Mouse (Mus musculus): ENCODE measurements around the gene Casp6. TPM values are rescaled to one million over a fixed set of nuclear protein-coding genes. Genes with fewer than 3 reads are reported as not detected.

The Casp6 gene
- polyA plus RNA-seq, 1 experiment from 2014 or later, result 62.3 TPM

GRCm38 (mm10) chr3:129930213-129930778, 29.1 kb downstream of the Casp6 start:
- no peaks in the 10 kb centered on the region for H3K4me1 ChIP-seq
- H3K27me3 ChIP-seq, result no peaks in the 10 kb centered on the region
- no peak overlapping the region for H3K4me3 ChIP-seq
- no peak overlapping the region for H3K4me2 ChIP-seq (replicated peaks)
- H3K9ac ChIP-seq, result no peak overlapping the region
- ATAC-seq (ENCODE audit: low FRiP score), result no peak
- no peaks in the 10 kb centered on the region for H3K9me3 ChIP-seq (replicated peaks)
- H3K27ac ChIP-seq, result no peak overlapping the region
- no peaks in the 10 kb centered on the region for H3K36me3 ChIP-seq
- 77% methylated on average over 5 of the region's 6 CpGs for WGBS

DNA sequence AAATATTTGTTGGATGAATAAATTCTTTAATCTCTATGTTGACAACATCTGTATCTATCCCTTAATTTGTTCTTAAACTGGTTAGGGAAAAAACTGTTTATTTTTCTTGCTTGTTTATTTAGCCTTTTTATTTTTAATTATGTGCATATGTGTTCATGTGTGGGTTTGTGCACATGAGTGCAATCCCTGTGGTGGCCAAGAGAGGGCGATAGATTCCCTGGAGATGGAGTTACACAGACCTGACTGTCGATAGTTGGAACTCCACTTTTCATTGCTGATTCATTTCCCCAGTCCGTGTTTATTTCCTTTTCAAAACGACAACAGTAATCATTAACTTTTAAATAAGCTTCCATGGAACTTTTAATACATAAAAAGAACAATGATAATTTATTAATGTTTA, 31.2 kb downstream of the Casp6 start:
- no peak for ATAC-seq (ENCODE audit: low FRiP score)
- Histone ChIP-seq H3K4me3 (no peak overlapping the region), H3K9me3 (replicated peaks) (no peaks in the 10 kb centered on the region), H3K4me1 (no peaks in the 10 kb centered on the region), H3K36me3 (no peaks in the 10 kb centered on the region), H3K9ac (no peak overlapping the region), H3K27me3 (no peaks in the 10 kb centered on the region), H3K27ac (no peak overlapping the region), H3K4me2 (replicated peaks) (no peak overlapping the region)
- WGBS, result 52% methylated on average over 4 of the region's 4 CpGs

GRCm38 (mm10) chr3:129936561-129936960, 35.3 kb downstream of the Casp6 start:
- Histone ChIP-seq H3K9me3 (replicated peaks) (no peaks in the 10 kb centered on the region), H3K4me3 (no peak overlapping the region), H3K27ac (no peak overlapping the region), H3K9ac (no peak overlapping the region), H3K4me2 (replicated peaks) (no peak overlapping the region), H3K36me3 (no peaks in the 10 kb centered on the region), H3K27me3 (no peaks in the 10 kb centered on the region), H3K4me1 (peaks cover 2% of the 10 kb centered on the region; the same call in 1 of the 2 replicates)
- WGBS, result 70% methylated on average over 9 of the region's 9 CpGs
- ATAC-seq (ENCODE audit: low FRiP score), result no peak

DNA sequence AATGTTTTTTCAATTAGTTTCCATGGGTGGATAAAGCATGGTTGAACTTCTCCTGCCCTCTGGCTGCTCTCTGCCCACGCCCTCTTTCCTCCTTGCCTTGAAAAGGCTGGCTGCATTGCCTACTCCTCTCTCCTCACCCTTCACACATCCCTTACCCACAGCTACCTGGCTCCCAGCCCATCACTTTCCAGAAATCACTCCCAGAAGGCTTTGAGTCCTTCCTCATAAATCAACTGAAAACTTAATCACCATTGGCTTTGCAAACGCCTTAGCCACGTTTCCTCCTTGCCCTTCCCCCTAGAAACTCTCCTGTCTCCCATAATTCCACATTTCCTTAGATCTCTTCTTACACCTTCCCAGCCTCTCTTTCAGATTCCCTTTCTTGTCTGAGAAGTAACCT, 36.6 kb downstream of the Casp6 start:
- no peaks in the 10 kb centered on the region for H3K9me3 ChIP-seq (replicated peaks)
- peaks cover 2% of the 10 kb centered on the region; the same call in 1 of the 2 replicates for H3K4me1 ChIP-seq
- ATAC-seq (ENCODE audit: low FRiP score), result no peak
- no peaks in the 10 kb centered on the region for H3K27me3 ChIP-seq
- no peak overlapping the region for H3K4me2 ChIP-seq (replicated peaks)
- no peak overlapping the region for H3K4me3 ChIP-seq
- H3K27ac ChIP-seq, result no peak overlapping the region
- WGBS, result 73% methylated on average over 3 of the region's 3 CpGs
- H3K36me3 ChIP-seq, result no peaks in the 10 kb centered on the region
- H3K9ac ChIP-seq, result no peak overlapping the region

DNA sequence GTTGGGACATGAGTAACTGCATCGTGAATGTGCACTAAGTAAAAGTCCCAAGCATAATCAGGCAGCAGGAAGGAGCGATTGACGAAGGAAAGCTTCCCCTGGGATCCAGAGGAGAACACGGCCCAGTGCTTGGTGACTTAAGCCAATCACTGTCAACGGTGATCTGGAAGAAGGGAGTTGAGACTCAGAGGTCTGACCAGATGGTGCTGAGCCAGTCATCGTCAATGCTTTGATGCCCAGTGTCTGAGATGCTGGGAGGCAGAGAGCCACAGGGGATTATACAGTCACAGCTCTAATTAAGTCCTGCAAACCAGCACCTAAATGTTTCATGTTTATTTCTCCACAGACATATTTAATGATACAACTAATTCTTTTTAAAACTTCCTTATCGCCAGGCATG, 37.8 kb downstream of the Casp6 start:
- WGBS, result 51% methylated on average over 7 of the region's 7 CpGs
- H3K36me3 ChIP-seq, result no peaks in the 10 kb centered on the region
- H3K27me3 ChIP-seq, result no peaks in the 10 kb centered on the region

DNA sequence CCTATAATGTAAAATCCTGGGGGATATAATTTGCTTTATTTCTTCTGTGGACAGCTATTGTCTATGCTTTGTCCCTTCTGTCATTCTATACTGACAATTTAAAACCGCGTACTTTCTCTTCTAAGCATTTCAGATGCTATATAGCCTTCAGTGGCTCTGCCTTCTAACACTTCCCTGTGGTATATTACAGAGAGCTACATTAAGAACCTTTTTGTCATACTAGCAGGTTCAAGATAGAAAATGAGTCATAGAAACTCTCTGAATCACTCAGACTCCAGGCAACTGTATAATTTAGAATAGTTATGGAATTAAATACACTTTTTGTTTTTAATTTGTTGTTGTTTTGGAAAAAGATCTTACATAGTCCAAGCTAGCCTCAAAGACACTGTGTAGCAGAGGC, 39.6 kb downstream of the Casp6 start:
- Histone ChIP-seq H3K9me3 (replicated peaks) (no peaks in the 10 kb centered on the region), H3K27me3 (no peaks in the 10 kb centered on the region), H3K4me1 (peaks cover 2% of the 10 kb centered on the region; the same call in 1 of the 2 replicates), H3K4me3 (no peak overlapping the region), H3K36me3 (no peaks in the 10 kb centered on the region), H3K9ac (no peak overlapping the region), H3K27ac (no peak overlapping the region), H3K4me2 (replicated peaks) (no peak overlapping the region)
- ATAC-seq (ENCODE audit: low FRiP score), result no peak
- 90% methylated on average over 2 of the region's 2 CpGs for WGBS

More for the DNA sequence above, 37.8 kb downstream of the Casp6 start:
- no peak overlapping the region for H3K4me3 ChIP-seq
- peaks cover 2% of the 10 kb centered on the region; the same call in 1 of the 2 replicates for H3K4me1 ChIP-seq
- no peak overlapping the region for H3K27ac ChIP-seq
- ATAC-seq (ENCODE audit: low FRiP score), result no peak
- no peak overlapping the region for H3K9ac ChIP-seq
- H3K4me2 ChIP-seq (replicated peaks), result no peak overlapping the region
- no peaks in the 10 kb centered on the region for H3K9me3 ChIP-seq (replicated peaks)

DNA sequence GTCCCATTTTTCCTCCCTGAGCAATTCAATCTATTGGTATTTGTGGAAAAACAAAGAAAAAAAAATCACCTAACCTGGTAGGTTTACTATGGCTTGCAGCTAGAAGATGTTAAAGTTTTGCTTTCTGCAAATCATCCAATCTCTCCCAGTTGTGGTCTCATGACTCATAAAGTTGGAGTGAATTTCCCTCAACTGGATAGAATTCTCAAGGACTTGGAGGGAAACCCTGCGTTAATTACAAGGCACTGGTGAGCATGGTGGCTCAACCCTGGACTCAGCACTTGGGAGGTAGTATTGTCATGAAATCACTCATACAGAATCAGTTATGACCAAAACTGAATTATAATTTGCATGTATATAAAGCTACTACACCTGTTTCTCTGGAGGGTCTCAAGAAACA, 40.1 kb downstream of the Casp6 start:
- Histone ChIP-seq H3K27ac (no peak overlapping the region), H3K9ac (no peak overlapping the region), H3K36me3 (no peaks in the 10 kb centered on the region), H3K27me3 (no peaks in the 10 kb centered on the region), H3K4me1 (peaks cover 2% of the 10 kb centered on the region; the same call in 1 of the 2 replicates), H3K4me2 (replicated peaks) (no peak overlapping the region), H3K4me3 (no peak overlapping the region), H3K9me3 (replicated peaks) (no peaks in the 10 kb centered on the region)
- ATAC-seq (ENCODE audit: low FRiP score), result no peak
- 90% methylated on average over 1 of the region's 1 CpGs for WGBS

DNA sequence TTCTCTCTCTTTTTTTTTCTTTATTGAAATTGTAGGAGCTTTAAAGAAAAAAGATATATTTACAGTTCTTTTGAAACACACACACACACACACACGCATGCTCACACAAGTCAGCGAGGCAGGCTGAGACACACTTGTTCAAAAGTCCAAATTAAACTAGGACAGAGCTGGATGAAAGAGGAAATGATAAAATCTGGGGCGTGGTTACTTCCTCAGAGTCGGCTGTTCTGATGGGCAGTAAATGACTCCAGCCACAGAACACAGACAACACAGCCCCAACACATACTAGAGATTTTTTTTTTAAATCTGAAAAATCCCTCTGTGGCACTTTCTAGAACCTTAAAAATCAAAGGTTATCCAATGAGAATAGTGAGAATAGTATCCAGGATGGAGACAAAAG, 42.6 kb downstream of the Casp6 start:
- Histone ChIP-seq H3K27me3 (no peaks in the 10 kb centered on the region), H3K27ac (no peak overlapping the region), H3K9me3 (replicated peaks) (no peaks in the 10 kb centered on the region), H3K36me3 (no peaks in the 10 kb centered on the region), H3K4me2 (replicated peaks) (no peak overlapping the region), H3K4me3 (no peak overlapping the region), H3K4me1 (no peaks in the 10 kb centered on the region), H3K9ac (no peak overlapping the region)
- 78% methylated on average over 4 of the region's 4 CpGs for WGBS
- ATAC-seq (ENCODE audit: low FRiP score), result no peak

- Histone ChIP-seq H3K27ac (no peak overlapping the region), H3K36me3 (no peaks in the 10 kb centered on the region), H3K4me3 (no peak overlapping the region), H3K9ac (no peak overlapping the region), H3K9me3 (replicated peaks) (no peaks in the 10 kb centered on the region), H3K4me1 (no peaks in the 10 kb centered on the region), H3K27me3 (no peaks in the 10 kb centered on the region), H3K4me2 (replicated peaks) (no peak overlapping the region)
- no peak for ATAC-seq (ENCODE audit: low FRiP score)
- 81% methylated on average over 5 of the region's 5 CpGs for WGBS
Measured at GRCm38 (mm10) chr3:129946217-129946914, 45.1 kb downstream of the Casp6 start.

GRCm38 (mm10) chr3:129948359-129948758, 47.1 kb downstream of the Casp6 start:
- H3K27ac ChIP-seq, result no peak overlapping the region
- no peaks in the 10 kb centered on the region for H3K27me3 ChIP-seq
- H3K4me3 ChIP-seq, result no peak overlapping the region
- no peaks in the 10 kb centered on the region for H3K36me3 ChIP-seq
- no peaks in the 10 kb centered on the region for H3K9me3 ChIP-seq (replicated peaks)
- no peak overlapping the region for H3K9ac ChIP-seq
- H3K4me2 ChIP-seq (replicated peaks), result no peak overlapping the region
- no peaks in the 10 kb centered on the region for H3K4me1 ChIP-seq
- ATAC-seq (ENCODE audit: low FRiP score), result no peak
- WGBS, result 84% methylated on average over 5 of the region's 5 CpGs

GRCm38 (mm10) chr3:129949158-129949773, 48.0 kb downstream of the Casp6 start:
- H3K4me3 ChIP-seq, result no peak overlapping the region
- H3K9ac ChIP-seq, result no peak overlapping the region
- no peaks in the 10 kb centered on the region for H3K9me3 ChIP-seq (replicated peaks)
- ATAC-seq (ENCODE audit: low FRiP score), result no peak
- H3K27ac ChIP-seq, result no peak overlapping the region
- H3K4me2 ChIP-seq (replicated peaks), result no peak overlapping the region
- no peaks in the 10 kb centered on the region for H3K4me1 ChIP-seq
- 87% methylated on average over 5 of the region's 5 CpGs for WGBS
- no peaks in the 10 kb centered on the region for H3K36me3 ChIP-seq
- no peaks in the 10 kb centered on the region for H3K27me3 ChIP-seq

DNA sequence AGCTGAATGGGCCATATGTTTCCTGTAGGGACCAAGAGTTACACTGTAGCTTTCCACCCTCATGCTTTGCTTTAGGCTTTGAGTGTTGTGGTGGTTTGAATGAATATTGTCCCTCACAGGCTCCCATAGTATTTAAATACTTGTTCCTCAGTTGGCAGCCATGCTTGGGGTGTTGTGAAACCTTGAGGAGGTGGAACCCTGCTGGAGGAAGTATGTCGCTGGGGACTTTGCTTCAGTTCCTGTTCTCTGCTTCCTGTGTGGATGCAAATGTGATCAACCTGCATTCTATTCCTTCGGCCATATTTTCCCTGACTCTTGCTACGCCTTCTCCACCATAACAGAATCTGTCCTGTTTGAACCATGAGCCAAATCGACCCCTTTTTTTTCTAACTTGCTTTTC, 52.1 kb downstream of the Casp6 start:
- WGBS, result 86% methylated on average over 4 of the region's 4 CpGs

GRCm38 (mm10) chr3:129962533-129962932, 61.3 kb downstream of the Casp6 start:
- H3K4me3 ChIP-seq, result no peak overlapping the region
- no peak overlapping the region for H3K27ac ChIP-seq
- no peaks in the 10 kb centered on the region for H3K27me3 ChIP-seq
- WGBS, result 79% methylated on average over 8 of the region's 8 CpGs
- no peak overlapping the region for H3K4me2 ChIP-seq (replicated peaks)
- no peak for ATAC-seq (ENCODE audit: low FRiP score)
- no peaks in the 10 kb centered on the region for H3K36me3 ChIP-seq
- no peaks in the 10 kb centered on the region for H3K4me1 ChIP-seq
- no peaks in the 10 kb centered on the region for H3K9me3 ChIP-seq (replicated peaks)
- no peak overlapping the region for H3K9ac ChIP-seq

More for the DNA sequence above, 52.1 kb downstream of the Casp6 start:
- no peak for ATAC-seq (ENCODE audit: low FRiP score)
- Histone ChIP-seq H3K4me2 (replicated peaks) (no peak overlapping the region), H3K4me1 (no peaks in the 10 kb centered on the region), H3K9me3 (replicated peaks) (no peaks in the 10 kb centered on the region; the same call in 1 of the 2 replicates), H3K27me3 (no peaks in the 10 kb centered on the region), H3K27ac (no peak overlapping the region), H3K9ac (no peak overlapping the region), H3K36me3 (no peaks in the 10 kb centered on the region), H3K4me3 (no peak overlapping the region)
